Mouse (Mus musculus) ES-Bruce4 (cell line): ENCODE data around the gene Bend5. TPM values are rescaled to one million over a fixed set of nuclear protein-coding genes. Genes with fewer than 3 reads are reported as not detected.

Experiments used
- H3K27ac ChIP-seq: 2 replicates; pipeline ENCODE4 v1.5.1; 2012; ENCODE audit warnings: low read length, inconsistent platforms; ENCODE audit not compliant: insufficient read depth
- H3K27me3 ChIP-seq: 2 replicates; pipeline ENCODE4 v1.6.1; 2012; ENCODE audit warnings: mild to moderate bottlenecking, low read length, inconsistent platforms; ENCODE audit not compliant: control insufficient read depth, poor library complexity, insufficient read depth, severe bottlenecking
- H3K36me3 ChIP-seq: 2 replicates; pipeline ENCODE4 v1.6.1; 2012; ENCODE audit warnings: inconsistent platforms, mild to moderate bottlenecking, low read length, moderate library complexity; ENCODE audit not compliant: control insufficient read depth, poor library complexity, insufficient read depth, severe bottlenecking
- H3K4me1 ChIP-seq: one replicate; pipeline ENCODE4 v1.8.1; 2011; ENCODE audit warnings: low read length; ENCODE audit not compliant: control insufficient read depth, insufficient read depth
- H3K4me3 ChIP-seq: 2 replicates; pipeline ENCODE4 v1.5.1; 2011; ENCODE audit warnings: low read depth, mild to moderate bottlenecking, low read length
- H3K9ac ChIP-seq: 2 replicates; pipeline ENCODE4 v1.6.1; 2012; ENCODE audit warnings: low read depth, mild to moderate bottlenecking, inconsistent platforms; ENCODE audit not compliant: poor library complexity, severe bottlenecking
- H3K9me3 ChIP-seq: replicated peaks from 2 replicates; pipeline ENCODE4 v1.6.1; 2012; ENCODE audit warnings: mild to moderate bottlenecking, low read length, inconsistent platforms; ENCODE audit not compliant: control insufficient read depth, poor library complexity, insufficient read depth, severe bottlenecking
- CTCF ChIP-seq: IDR thresholded peaks from one replicate; pipeline ENCODE4 v1.8.1; 2011; ENCODE audit warnings: low read depth, low read length
- EP300 ChIP-seq: IDR thresholded peaks from 2 replicates; pipeline ENCODE4 v1.6.1; 2011; ENCODE audit warnings: low read depth, low read length; ENCODE audit not compliant: insufficient read depth
- POLR2A ChIP-seq: IDR thresholded peaks from one replicate; pipeline ENCODE4 v1.8.1; 2011; ENCODE audit warnings: low read length; ENCODE audit not compliant: insufficient read depth
- polyA plus RNA-seq: library from polyadenylated mRNA; stranded (reverse); fragments of >200 nt; gene quantifications from 2 replicates; pipeline ENCODE4 v1.2.4, GENCODE M21; 2011; ENCODE audit warnings: low read depth; ENCODE audit not compliant: missing spikeins, insufficient read depth, insufficient read length

Bend5 gene
- polyA plus RNA-seq, 1 experiment: 4.0 TPM

DNA sequence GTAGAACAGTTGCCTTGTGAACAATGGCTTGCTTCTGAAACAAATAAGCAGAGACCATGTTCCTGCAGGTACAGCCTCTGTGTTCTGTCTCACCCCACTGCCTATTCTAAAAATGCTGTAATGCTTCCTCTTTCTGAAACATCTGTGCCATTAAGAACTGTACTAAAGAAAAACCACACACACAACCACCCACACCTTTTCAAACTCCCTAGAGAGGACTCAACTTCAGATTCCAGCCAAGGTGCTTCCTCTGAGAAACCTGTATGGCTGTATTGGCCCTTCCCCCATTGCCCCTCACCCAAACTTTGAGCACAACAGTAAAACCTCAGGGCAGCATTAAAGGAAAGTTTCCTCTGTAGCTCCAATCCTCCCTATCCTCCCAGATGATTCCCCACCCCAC is 15.0 kb upstream of the Bend5 start:
- H3K27me3 ChIP-seq: no peaks in the 10 kb centered on the region
- H3K27ac ChIP-seq: no peak overlapping the region
- H3K4me3 ChIP-seq: no peak overlapping the region
- no peaks in the 10 kb centered on the region for H3K9me3 ChIP-seq
- no peaks in the 10 kb centered on the region for H3K36me3 ChIP-seq
- no peak overlapping the region for H3K9ac ChIP-seq
- TF ChIP-seq CTCF (no peak), EP300 (no peak), POLR2A (no peak)
- H3K4me1 ChIP-seq: no peaks in the 10 kb centered on the region

DNA sequence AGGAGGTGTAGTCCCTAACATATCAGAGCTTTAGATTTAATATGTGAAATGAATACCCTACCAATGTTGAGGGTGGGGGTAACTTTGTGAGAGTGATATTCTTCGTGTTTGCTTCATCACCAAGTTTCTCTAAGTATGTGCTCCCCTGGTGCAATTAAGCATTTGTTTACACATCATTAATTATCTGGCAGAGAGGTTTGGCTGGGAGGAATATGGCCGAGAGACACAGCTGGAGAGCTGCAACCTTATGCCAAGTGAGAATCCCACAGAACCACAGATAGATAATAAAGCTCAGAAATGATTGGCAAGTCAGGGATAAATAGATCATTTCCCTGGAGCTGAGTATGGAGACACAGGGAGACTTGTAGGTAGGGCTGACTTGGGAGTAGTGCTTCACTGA is 14.1 kb upstream of the Bend5 start:
- TF ChIP-seq POLR2A: no peak
- no peak for TF ChIP-seq EP300
- TF ChIP-seq CTCF: no peak

GRCm38 (mm10) chr4:111403243-111403642 is 11.6 kb upstream of the Bend5 start:
- Histone ChIP-seq H3K27ac (no peak overlapping the region), H3K9me3 (no peaks in the 10 kb centered on the region), H3K36me3 (no peaks in the 10 kb centered on the region), H3K4me3 (no peak overlapping the region), H3K27me3 (no peaks in the 10 kb centered on the region), H3K4me1 (no peaks in the 10 kb centered on the region), H3K9ac (no peak overlapping the region)
- TF ChIP-seq EP300 (no peak), POLR2A (no peak), CTCF (no peak)

More for the DNA sequence above, 14.1 kb upstream of the Bend5 start:
- H3K4me1 ChIP-seq: no peaks in the 10 kb centered on the region
- no peak overlapping the region for H3K9ac ChIP-seq
- no peaks in the 10 kb centered on the region for H3K9me3 ChIP-seq
- H3K4me3 ChIP-seq: no peak overlapping the region
- H3K27me3 ChIP-seq: no peaks in the 10 kb centered on the region
- H3K36me3 ChIP-seq: no peaks in the 10 kb centered on the region
- H3K27ac ChIP-seq: no peak overlapping the region

DNA sequence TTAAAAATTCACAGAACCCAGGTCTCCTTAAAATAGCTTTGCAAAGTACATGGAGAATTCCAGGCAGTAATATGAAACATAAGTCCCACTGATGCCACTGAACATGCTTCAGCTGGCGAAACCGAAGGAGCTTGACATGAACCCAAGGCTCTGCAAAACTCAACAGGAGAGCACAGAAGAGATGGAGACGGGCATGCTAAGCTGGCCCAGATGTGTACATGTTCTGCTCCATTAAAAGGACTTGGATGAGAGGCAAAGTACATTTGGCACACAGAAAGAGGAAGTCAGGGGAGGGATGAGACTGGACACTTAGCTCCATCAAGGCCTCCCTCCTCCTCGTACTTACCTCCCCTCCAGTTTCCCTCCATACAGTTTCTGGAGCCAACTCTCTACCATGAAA is 4.1 kb upstream of the Bend5 start:
- no peak for TF ChIP-seq POLR2A
- no peak for TF ChIP-seq CTCF
- TF ChIP-seq EP300: no peak
- no peaks in the 10 kb centered on the region for H3K27me3 ChIP-seq
- no peaks in the 10 kb centered on the region for H3K9me3 ChIP-seq

GRCm38 (mm10) chr4:111414399-111414798 is 407 bp upstream of the Bend5 start:
- TF ChIP-seq POLR2A: no peak
- TF ChIP-seq EP300: no peak
- TF ChIP-seq CTCF: no peak
- H3K27me3 ChIP-seq: no peaks in the 10 kb centered on the region
- H3K27ac ChIP-seq: peak overlapping the region; percentile 25; the same call in 1 of the 2 replicates
- peak overlapping the region; percentile 75 for H3K9ac ChIP-seq
- H3K4me3 ChIP-seq: peak overlapping the region; percentile 76
- no peaks in the 10 kb centered on the region; the same call in 1 of the 2 replicates for H3K36me3 ChIP-seq
- H3K4me1 ChIP-seq: peaks cover 2% of the 10 kb centered on the region
- no peaks in the 10 kb centered on the region for H3K9me3 ChIP-seq

More for the DNA sequence above, 4.1 kb upstream of the Bend5 start:
- H3K27ac ChIP-seq: no peak overlapping the region
- H3K36me3 ChIP-seq: no peaks in the 10 kb centered on the region
- H3K4me1 ChIP-seq: no peaks in the 10 kb centered on the region
- no peak overlapping the region for H3K4me3 ChIP-seq
- H3K9ac ChIP-seq: no peak overlapping the region

- Histone ChIP-seq H3K9me3 (no peaks in the 10 kb centered on the region), H3K4me1 (peaks cover 2% of the 10 kb centered on the region), H3K27me3 (no peaks in the 10 kb centered on the region), H3K9ac (no peak overlapping the region), H3K36me3 (no peaks in the 10 kb centered on the region; the same call in 1 of the 2 replicates), H3K27ac (no peak overlapping the region), H3K4me3 (no peak overlapping the region)
- TF ChIP-seq EP300 (no peak), CTCF (no peak), POLR2A (no peak)
Observed at GRCm38 (mm10) chr4:111416126-111416525, 1.3 kb downstream of the Bend5 start.

DNA sequence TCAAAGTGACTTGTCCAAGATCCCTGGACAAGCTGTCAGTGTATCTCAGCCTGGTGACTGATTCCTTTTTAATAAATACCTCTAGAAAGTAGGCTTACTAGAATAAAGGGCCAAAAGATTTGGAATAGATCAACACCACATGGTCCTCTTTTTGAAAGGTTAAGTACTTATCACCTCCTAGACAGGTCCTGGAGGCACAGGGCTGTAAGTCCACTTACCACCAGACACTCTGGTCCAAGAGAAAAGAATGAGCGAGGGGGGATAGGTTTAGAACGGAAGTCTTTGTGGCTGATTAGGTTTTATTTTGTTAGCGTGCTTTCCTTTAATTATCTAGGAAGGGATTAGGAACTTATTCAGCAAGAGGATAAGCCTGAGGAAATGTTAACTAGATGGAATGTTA is 1.7 kb downstream of the Bend5 start:
- no peaks in the 10 kb centered on the region; the same call in 1 of the 2 replicates for H3K36me3 ChIP-seq

More for the DNA sequence above, 1.7 kb downstream of the Bend5 start:
- no peak for TF ChIP-seq POLR2A
- TF ChIP-seq EP300: no peak
- no peak for TF ChIP-seq CTCF
- H3K27me3 ChIP-seq: no peaks in the 10 kb centered on the region
- H3K9me3 ChIP-seq: no peaks in the 10 kb centered on the region
- no peak overlapping the region for H3K27ac ChIP-seq
- peaks cover 2% of the 10 kb centered on the region for H3K4me1 ChIP-seq
- H3K9ac ChIP-seq: no peak overlapping the region
- no peak overlapping the region for H3K4me3 ChIP-seq
